Mouse (Mus musculus) frontal cortex, postnatal 14 days (tissue): ENCODE measurements at regions not wholly inside any gene's neighbourhood (a gene's known extent, or its start where the extent isn't known, plus 50 kb on each side); places are given as distances from the start of the nearest gene placed in this dataset.

Experiments
- DNase-seq, 2 experiments: peaks; one replicate each; pipeline ENCODE4 v3.0.0; 2022; ENCODE audit warnings: low spot score in 2 of 2

DNA sequence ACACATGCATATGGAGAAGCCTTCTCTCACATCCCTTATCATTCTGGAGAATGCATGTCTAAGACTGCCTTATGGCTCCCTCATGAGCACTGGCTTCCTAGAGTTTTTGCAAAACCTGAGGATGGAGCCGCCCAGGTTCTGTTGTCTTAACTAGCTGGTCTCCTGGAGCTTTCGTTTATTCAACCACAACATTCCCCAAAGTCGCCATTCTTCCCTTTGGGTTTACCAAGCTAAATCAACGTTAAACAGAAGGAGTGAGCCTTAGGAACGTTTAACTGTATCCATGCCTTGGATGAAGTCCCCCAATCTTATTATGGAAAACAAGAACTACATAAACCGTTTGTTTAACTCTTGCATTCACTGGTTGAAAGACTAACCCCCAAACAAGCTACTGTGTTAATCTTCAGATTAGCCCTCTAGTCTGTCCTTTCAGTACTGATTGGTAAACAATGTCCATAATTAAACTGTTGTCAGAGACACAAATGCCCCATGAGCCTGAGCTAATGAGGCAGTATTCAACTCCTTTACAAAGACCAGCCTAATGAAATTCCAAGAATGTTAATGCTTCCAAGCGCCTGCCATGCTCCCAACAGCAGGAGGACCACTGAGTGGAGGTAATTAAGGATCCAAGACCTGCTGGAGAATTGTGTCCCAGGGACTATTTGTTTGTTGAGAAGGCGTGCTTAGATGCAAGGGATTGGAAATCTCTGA lies 121.1 kb upstream of the Cdkn3 start:
- no peak for DNase-seq

DNA sequence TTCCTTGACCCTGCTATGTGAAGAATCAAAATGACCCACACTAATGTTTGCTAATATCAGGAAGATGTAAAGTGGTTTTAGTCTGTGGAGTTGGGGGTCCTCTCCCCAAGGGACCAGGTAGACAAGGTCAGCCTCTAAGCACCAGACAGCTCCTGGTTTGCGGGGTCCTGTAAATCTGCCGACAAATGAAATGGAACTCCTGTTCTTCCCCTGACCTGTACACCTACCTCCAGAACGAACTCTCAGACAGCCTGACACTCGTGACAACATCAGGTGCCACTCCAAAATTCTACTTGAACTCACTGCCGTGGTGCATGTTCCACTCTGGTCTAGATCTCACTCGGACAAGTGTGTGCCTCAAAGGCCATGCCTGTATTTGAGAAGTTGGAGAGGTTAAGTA lies 121.8 kb upstream of the Cdkn3 start:
- DNase-seq, result no peak

DNA sequence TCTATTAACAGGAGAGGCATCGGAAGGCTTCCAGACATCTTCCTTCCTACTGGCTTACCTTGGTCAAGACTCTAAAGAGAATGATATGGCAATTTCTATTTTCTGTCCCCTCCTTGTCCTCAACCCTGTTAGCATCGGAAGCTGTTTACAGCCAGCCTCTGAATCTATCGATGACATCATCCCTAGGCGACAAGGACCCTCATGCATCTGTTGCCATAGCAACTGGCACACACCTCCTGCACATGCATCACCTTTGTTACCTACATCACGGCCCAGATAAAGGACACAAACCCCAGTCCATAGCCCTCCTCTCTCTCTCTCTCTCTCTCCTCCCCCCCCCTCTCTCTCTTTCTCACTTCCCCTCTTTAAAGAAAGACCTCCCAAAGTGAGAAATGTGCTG lies 123.1 kb upstream of the Cdkn3 start:
- no peak for DNase-seq

DNA sequence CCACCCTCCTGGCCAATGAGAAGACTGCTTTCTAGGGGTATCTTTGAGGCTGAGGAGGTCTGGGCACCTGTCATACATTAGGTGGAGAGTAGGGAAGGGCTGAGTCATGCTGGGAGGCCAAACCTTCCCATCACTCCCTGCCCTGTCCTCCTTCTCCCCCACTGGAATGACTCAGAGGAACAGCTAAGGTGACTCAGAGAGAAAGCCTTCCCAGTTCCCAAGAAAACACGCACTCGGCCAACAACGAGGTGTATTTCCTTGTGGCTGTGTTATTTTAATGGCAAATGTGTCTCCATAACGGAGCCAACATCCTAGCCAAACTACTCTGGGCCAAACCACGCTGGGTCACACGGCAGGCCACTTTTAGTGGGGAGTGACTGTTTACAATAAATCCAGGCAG lies 124.0 kb upstream of the Cdkn3 start:
- no peak for DNase-seq

DNA sequence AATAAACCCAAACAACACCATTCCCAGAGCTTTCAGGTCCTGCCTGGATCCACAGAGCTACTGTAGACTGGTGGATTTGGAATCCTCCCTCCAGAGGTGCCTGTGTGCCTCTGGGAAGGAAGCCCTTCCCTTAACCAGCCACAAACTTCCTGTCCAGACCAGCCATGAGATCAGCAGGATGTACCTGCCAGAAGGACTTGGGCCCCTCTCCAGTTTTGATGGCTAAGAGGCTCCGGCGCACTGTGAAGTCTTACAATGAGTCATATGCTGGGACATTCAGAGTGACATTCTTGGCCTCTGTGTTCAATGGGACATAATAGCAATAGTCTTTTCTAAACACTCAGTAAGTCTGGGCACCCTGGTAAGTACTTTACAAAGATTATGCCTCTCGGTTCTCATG lies 125.0 kb upstream of the Cdkn3 start:
- DNase-seq, result no peak

DNA sequence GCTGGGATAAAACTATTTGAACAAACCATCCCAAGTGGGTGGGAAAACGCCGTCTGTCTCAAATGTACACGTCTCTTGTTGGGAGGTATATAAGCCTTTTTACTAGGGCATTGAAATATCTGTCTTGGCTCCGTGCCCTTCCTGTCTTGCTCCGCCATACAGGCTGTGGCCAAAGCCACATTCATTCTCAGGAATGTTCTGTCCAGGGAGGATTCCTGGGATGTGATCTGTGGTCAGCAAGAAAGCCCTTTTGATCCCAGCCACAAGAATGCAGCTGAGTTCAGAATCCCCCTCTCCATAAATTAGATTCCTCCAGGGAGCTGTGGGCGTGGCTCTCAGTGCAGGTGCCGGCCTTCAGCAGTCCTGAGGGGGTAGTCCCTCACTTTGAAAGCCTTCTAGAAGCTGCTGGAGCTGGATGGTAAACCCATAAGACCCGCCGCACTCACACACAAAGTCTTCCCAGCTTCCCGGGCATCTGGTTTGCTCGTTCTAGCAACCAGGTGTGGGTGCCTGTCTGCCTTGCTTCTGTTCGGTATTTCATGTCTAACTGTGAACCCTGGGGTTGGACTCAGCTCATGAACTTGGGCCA lies 125.6 kb upstream of the Cdkn3 start:
- DNase-seq, result no peak

DNA sequence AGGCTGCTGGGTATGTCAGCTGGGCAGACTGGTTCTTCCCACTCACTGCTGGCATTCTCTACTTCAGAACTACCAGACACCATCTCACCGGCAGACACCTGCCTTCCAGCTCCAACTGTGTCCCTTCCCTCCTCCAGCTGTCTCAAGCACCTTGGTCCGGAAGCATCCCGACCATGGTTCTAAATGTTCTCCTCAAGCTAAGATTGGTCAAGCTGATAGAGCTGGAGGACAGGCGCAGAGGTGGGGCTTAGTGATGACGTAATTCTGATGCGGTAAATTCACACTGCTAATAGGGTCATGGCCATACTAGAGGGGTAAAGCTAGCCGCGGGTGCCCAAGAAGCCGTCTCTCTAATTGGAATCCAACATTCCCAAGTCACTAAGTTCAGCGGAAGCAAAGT lies 126.1 kb upstream of the Cdkn3 start:
- no peak for DNase-seq

DNA sequence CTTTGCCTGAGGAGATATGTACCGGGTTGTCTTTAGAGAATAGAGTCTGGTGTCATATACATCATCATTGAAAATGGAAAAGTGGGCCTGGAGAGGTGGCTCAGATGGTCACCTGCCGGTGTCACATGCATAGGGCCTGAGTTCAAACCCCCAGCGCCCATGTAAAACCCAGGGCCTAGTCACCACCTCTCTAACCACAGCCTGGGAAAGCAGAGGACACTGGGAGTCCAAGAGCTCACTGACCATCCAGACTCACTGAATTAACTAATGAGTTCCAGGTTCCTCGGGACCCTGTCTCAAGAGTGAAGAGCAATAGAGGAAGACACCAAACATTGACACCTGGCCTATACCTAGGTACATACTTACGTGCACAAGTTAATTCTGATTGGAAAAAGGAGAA lies 132.7 kb upstream of the Cdkn3 start:
- DNase-seq, result no peak

DNA sequence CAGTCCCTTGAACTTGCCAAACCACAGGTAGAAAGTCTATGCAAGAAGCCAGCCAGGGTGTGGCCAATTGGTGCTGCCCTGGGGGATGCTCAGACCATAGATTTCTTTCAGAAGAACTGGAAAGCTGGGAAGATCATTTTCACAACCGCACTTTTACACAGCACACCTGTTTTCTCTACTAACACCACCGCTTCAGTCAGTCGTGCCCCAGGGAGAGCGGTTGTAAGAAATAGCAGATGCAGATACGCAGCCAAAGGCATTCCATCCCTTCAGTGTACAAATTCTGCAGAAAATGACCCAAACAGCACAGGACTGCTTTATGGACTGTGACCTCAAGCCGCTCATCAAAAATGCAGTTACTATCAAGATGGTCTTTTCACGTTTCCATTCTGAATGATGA lies 134.6 kb upstream of the Cdkn3 start:
- DNase-seq, result no peak

DNA sequence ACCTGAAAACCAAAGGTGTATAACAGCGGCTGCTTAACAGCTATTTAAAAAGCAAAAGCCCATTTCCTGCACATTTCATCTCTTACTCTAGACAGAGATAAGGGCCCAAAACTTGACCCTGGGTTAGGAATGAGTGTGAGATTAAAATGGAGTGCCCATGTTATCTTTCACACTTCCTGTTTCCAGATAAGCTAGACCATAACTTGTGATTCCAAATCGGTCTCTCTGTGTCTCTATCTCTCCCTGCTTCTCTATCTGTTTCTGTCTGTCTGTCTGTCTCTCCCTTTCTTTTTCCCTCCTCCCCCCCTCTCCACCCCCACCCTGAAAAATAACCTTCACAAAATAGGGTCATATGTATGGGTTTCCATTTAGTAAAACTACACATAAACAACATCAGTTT lies 136.7 kb upstream of the Cdkn3 start:
- DNase-seq, result no peak

DNA sequence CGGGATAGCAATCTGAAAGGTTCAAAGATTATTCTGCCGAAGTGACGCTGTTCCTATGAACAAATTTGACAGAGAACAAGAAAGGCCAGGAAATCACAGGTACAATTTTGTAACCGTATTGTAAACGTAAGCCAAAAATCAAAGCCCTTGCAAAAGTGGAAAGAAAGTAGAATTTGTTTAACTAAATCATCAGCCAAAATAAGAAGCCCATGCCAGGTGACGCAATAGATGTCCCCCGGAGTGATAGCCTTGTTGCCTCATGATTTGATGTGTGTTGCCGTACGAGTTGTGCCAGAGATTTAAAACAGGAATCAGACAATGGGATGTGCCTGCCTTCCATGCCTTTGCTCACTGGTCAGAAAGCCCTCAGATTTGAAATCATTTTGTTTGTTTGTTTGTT lies 144.3 kb upstream of the Cdkn3 start:
- DNase-seq, result no peak

DNA sequence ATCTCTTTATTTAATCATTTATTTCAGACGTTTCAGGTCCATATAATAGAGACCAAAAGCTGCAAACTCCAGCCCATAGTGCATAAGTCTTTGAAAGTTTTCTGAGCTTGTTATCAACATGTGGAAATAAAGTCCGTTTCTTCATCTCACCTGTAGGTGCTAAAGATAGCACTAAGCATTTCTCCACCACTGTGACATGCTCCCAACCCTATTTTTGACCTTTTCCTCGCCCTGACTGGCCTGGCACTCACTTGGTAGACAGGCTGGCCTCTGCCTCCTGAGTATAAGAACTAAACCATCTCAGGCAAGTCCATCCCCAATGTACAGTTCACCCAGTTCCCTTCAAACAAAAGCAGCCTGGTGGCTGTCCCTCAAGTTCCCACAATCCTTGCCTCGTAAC lies 145.4 kb upstream of the Cdkn3 start:
- DNase-seq, result no peak

DNA sequence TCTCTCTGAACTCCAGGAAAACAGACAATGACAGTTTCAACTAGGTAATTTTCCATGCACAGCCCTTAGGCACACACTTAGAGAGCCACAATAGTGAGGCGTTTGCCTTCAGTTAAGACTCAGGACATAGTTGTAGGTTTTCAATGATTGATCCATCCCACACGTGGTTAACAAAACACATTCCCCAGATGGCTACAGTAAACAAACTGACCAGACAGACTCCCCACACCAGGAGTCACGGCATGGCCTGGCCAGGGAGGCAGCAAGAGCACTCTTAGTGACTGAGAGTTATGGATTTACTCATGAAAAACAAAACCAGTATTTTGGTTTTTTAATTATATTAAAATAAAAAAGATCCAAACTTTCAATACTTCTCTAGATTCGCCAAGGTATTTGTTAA lies 146.6 kb upstream of the Cdkn3 start:
- DNase-seq, result no peak

DNA sequence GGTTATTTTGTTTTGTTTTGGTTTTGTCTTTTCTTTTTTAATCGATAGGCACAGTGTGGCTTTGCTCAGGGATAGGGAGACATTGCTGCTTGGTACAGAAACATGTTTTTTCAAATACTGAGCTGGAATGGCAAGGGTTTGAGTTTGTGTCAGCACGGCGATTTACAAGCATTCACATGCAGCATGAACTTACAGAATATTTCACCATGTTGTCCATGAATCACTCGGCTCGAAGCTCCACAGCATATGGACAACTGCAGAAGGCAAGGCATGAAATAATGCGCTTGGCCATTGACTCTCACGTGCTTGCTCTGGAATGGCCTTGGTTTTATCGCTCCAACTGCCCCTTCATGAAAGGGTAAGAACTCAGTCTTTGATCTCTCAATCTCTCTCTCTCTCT lies 147.1 kb upstream of the Cdkn3 start:
- DNase-seq, result no peak

DNA sequence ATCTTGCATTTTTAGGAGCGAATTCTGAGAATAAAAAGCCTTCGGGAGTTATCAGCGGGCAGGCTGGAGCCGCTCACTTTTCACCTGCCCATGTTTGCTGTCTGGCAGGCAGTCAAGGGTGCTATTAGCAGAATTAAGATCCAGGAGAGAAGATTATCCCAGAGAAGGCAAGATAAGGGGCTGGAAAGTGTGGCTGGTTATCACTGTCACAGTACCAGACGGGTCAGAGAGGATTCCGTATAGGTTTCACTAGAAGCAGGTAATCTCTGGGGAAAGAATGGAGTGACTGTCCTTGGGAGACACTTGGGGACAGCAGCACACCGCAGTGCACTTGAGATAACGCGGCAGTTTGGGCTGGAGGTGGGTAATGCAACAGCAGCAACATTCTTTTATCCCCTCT lies 147.8 kb upstream of the Cdkn3 start:
- no peak for DNase-seq

DNA sequence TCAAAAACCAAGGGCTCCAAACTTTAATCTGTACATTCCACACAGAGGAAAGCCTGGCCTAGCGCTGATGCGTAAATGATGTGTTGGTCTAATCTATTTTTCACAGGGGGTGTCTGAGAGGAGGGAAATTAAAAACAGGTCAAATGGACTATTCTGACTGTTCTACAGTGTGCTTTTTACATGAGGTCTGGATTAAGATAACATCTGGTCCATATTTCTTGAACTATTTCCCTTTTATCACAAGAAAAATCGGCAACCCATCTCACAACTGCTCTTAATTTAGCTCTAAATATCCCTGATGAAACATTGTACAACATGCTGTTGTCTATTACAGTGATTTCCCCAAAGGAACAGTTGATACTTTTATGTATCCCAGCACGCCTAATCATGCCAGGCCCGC lies 149.4 kb upstream of the Cdkn3 start:
- no peak for DNase-seq

DNA sequence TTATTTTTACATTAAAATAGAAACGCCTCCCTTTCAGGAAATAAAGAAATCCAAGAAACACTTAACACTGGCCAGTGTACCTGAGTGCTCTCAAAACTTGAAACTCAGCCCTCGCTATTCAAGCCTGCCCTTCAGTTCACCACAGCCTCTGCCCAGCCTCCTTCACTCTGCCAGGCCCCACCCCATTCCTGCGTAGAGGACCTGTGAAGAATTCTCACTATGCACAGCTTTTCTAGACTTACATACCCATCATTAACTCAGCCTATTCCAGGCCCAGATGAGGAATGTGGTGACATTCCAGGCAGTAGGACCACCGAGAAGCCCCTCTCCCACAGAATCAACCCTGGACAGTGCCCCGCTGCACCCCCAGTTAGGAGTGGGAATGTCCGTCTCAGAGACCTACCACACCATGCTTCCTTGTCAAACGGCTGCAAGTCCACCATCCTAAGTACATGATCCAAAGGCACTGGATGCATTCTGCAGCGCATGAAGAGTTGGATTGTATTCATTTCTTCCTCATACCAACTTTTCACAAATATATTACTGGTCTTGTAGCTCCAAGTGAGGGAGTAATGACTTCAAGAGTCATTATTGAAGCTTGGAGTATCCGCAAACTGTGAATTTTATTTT lies 150.0 kb upstream of the Cdkn3 start:
- DNase-seq, result no peak

DNA sequence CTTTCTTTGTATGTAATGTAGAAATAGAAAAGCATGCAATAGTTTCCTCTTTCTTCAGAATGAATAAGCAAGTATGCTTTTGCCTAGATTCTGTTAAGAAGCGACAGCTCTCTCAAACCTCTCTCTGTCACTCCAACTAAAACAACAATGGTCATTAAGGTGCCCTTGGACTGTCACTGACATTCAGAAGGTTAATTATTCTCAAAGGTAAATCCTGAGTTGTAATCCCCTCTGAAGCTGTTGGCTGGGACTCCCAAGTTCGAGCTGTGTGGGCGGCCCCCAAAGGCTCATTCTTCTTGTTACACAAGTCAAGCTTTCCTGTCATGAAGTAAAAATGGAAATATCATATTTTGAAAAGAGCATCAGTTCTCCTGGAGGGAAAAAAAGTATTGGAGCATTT lies 153.6 kb upstream of the Cdkn3 start:
- no peak for DNase-seq

DNA sequence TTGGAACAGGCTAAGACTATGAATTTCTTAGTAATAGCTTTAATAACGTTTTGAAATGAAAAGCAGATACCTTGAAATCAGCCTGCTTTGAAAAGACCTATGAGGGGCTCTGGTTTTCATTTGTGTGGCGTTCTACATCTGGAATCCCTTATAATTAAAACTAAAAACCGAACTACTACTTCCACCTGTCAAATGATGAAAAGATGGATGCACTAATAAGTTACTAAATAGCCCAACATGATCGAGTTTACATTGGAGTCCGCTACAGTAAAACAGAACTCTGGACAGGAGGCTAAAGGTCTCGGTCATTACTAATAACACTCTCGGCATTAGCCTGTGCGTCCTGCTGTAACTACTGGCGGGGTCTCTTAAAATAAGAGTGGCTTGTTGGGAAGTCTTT lies 154.3 kb upstream of the Cdkn3 start:
- no peak for DNase-seq

DNA sequence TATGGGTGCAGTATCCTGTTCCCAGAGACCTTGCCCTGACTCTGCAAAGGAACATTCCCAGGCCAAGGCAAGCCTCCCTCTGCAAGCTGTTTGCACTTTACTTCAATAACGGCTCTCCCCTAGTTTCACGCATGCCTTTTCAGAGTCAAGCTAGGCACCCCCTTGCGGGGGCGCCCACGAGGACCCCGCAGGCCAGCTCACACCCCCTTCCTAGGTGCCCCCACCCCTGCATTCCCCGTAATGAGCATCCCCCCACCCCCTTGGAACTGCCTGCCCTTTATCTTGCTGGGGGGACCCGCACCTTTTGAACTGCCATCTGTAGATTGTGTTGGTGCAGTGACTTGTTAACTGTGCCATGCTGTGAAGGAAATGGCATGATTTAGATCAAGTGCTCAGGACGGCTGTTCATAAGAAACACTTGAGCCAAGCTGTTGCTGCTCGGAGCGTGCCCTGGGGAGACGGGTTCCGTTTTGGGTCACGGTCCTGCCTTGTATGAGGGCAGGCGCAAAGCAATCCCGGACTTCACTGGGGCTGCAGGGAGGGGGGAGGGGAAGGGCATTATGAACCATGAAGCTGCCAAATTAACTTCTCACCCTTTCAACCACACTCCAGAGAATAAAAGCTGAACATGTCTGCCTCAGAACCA lies 155.3 kb upstream of the Cdkn3 start:
- no peak for DNase-seq

DNA sequence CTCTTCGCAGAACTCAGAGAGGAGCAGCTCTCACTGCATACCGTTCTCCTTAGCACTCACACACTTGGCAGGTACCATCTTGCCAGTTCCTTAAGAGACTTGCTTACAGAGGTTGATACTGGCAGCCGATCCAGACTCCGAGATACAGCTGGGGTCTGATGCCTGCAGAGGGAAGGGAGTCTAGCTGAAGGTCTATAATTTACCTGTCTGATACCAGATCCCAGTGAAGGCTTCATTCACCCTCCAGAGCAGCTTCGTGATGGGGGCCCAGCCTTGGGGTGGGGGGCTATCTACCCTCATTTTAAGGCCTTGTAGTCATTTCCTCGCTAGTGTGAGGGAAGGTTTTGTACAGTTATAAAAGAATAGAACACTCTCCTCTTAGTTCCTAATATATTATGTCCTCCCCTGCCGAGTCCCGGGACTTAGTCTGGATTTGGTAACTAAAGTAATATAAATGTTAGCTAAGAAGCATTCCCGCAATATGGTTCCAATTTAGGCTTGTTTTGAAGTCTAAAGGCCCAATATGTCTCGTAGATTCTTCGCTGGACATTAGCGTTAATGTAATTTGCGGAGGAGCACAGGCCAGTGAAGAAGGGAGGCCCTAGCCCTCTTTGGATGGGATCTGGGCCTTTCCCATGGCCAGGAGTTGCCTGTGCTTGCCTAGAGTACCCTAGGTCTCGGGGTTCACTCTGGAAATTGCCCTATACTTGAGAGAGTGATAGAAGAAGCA lies 156.0 kb upstream of the Cdkn3 start:
- DNase-seq, result no peak

DNA sequence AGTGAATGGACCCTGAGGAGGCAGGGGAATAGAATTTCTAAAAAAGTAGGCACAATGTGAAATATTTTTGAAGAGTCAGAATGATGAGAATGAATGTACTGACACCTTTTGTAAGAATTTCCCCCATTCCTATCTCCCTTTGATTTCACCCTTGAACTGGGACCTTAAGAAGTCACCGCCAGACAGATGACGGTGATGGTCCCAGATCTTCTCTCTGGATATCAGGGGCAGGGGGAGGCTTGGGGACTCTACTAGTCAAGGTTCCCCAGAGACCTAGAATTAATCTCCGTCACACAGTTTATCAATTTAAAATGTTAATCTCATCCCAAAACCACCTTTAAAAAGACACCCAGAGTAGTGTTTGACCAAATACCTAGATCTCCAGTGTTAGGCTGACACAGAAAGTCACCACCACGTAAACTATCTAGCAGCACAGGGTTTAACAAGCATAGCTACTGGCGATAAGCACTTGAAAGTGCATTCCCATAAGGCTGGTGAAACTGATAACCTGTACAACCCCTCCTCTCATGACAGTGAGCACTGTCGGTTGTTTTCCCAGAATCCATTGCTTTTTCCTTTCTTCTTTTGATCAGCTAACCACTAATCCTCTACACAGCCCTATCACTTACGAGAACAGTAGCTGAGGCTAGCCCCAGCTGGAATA lies 163.5 kb upstream of the Cdkn3 start:
- DNase-seq, result no peak
